Mouse (Mus musculus) small intestine, adult 2 months (tissue): ENCODE data around the gene Klf7.

Source experiments
- CTCF ChIP-seq: fragments of 200-500 bp; IDR thresholded peaks from 2 replicates; pipeline ENCODE4 v1.5.1; 2012; ENCODE audit warnings: low read depth, mild to moderate bottlenecking, control low read depth, inconsistent platforms, low read length, moderate library complexity, mixed read lengths; ENCODE audit not compliant: insufficient replicate concordance, insufficient read length; ENCODE audit errors: extremely low read depth
- POLR2A ChIP-seq: fragments of 200-500 bp; IDR thresholded peaks from 2 replicates; pipeline ENCODE4 v1.6.1; 2012; ENCODE audit warnings: low read depth, mild to moderate bottlenecking, control low read depth, inconsistent platforms, low read length, moderate library complexity

DNA sequence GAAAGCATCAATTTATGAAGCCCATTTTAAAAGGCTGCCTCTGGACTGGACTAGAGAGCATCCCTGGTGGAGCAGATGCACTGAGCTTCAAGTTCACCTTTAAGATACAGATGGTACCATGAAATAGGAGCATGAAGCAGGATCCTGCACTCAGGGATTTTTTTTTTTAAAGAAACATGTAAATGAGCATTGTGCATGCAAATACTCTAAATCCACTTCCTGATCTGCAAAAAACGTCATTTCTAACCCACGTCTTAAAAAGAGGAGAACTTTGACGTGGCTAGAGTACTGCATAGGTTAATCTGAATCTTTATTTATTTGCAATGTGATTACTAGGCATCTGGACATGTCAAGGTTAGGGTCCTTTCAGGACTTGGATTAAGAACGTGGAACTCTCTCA lies 73.5 kb downstream of the Klf7 start:
- TF ChIP-seq POLR2A (no peak), CTCF (no peak)
